In the genomic region with DNA sequence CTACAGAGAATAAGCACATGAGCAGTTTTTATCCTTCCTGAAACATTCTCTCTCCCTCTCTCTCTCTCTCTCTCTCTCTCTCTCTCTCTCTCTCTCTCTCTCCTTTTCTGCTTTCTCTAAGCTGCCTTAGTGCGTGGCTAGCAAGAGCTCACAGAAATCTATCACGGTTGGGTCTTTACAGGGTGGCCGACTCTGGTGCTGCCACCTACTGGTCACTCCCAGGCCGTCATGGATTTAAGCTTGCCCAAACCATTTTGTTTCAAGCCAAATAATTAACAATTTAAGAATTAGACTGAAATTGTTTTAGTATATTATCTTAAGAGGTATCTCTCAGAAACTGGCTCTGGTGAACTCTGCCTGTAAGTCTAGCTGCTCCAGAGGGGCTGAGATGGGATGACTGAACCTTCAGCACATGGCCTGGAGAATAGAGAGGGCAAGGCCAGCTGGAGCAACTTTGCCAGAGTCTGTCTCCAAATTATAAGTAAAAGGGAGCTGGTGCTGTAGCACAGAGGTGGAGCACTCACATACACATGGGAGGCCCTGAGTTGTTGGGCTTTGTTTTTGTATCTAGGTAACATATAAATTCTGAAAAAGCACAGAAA, we compare ENCODE assay signal across 8 mouse cellular contexts. TPM values are rescaled to one million over a fixed set of nuclear protein-coding genes. Genes with fewer than 3 reads are reported as not detected.
A peak's percentile ranks its signal among the peaks of the same experiment; 100 is the strongest.
DNase-seq lines count a peak whose midpoint lies in the region; ATAC-seq and TF ChIP-seq lines count a peak whose summit lies in the region.

No protein-coding gene starts in this region.

- peak; percentile 83 for ATAC-seq in Patski
- peak; percentile 71; the same call in 1 of the 2 replicates for ATAC-seq in kidney, embryonic 14.5 days (ENCODE audit: low FRiP score, low TSS enrichment)
- no peak for ATAC-seq in liver, postnatal 0 days
- ATAC-seq in neural tube, embryonic 14.5 days (ENCODE audit: low read depth): peak; percentile 91

- H3K79me2 ChIP-seq in C2C12 (ENCODE audit: control insufficient read depth, insufficient read depth): no peaks in the 10 kb centered on the region

- H3ac ChIP-seq in C2C12 (ENCODE audit: control insufficient read depth, insufficient read length, low read depth): no peak overlapping the region

- CTCF ChIA-PET in Patski (lab: Charles Lee): interaction anchor here (0.6 to 1.9 kb wide), 17 partner anchors 9 to 156 kb away, joined by 3 to 12 read pairs (median 3); a partner anchor contains a TSS

- no peak overlapping the region for H3K9ac ChIP-seq in kidney, embryonic 14.5 days (ENCODE audit: low read depth, low read length)
- H3K9ac ChIP-seq in liver, postnatal 0 days (replicated peaks): no peak overlapping the region
- no peak overlapping the region for H3K9ac ChIP-seq in neural tube, embryonic 14.5 days (replicated peaks; ENCODE audit: low read depth, low read length)

- H3K4me2 ChIP-seq in kidney, embryonic 14.5 days (replicated peaks; ENCODE audit: low read depth, low read length): no peak overlapping the region
- no peak overlapping the region for H3K4me2 ChIP-seq in liver, postnatal 0 days (ENCODE audit: low read depth, low read length)
- H3K4me2 ChIP-seq in neural tube, embryonic 14.5 days (ENCODE audit: low read depth, low read length): no peak overlapping the region

- H3K4me1 ChIP-seq in kidney, embryonic 14.5 days (ENCODE audit: control insufficient read depth, insufficient read depth, low read length): no peaks in the 10 kb centered on the region
- no peaks in the 10 kb centered on the region for H3K4me1 ChIP-seq in liver, postnatal 0 days (ENCODE audit: insufficient read depth)
- no peaks in the 10 kb centered on the region for H3K4me1 ChIP-seq in neural tube, embryonic 14.5 days (ENCODE audit: control insufficient read depth, insufficient read depth, low read length)

- 5% methylated on average over 4 of the region's 4 CpGs for WGBS in kidney, embryonic 14.5 days
- 5% methylated on average over 4 of the region's 4 CpGs for WGBS in liver, postnatal 0 days (ENCODE audit: insufficient replicate concordance)
- 4% methylated on average over 4 of the region's 4 CpGs for WGBS in neural tube, embryonic 14.5 days

- H3K9me3 ChIP-seq in kidney, embryonic 14.5 days (ENCODE audit: control insufficient read depth, low read length): no peaks in the 10 kb centered on the region
- H3K9me3 ChIP-seq in liver, postnatal 0 days (ENCODE audit: low read length): no peaks in the 10 kb centered on the region
- H3K9me3 ChIP-seq in neural tube, embryonic 14.5 days (ENCODE audit: control insufficient read depth, low read length): no peaks in the 10 kb centered on the region

- in situ Hi-C loops in Patski (cut with MboI; ENCODE audit: low pct_unique_long_range_greater_than_20kb): loop anchor here (25.0 kb wide), 1 partner anchor 403 kb away; no protein-coding TSS in a partner anchor

- H3K4me3 ChIP-seq in C2C12 (ENCODE audit: insufficient read depth, poor library complexity, severe bottlenecking): no peak overlapping the region
- H3K4me3 ChIP-seq in kidney, embryonic 14.5 days (ENCODE audit: low read length): no peak overlapping the region
- H3K4me3 ChIP-seq in liver, postnatal 0 days (ENCODE audit: low read depth, low read length): no peak overlapping the region
- H3K4me3 ChIP-seq in neural tube, embryonic 14.5 days (ENCODE audit: low read depth, low read length): no peak overlapping the region

- no peaks in the 10 kb centered on the region for H3K79me3 ChIP-seq in C2C12 (ENCODE audit: low read depth)

- H3K36me3 ChIP-seq in C2C12 (ENCODE audit: control insufficient read depth, insufficient read depth): no peaks in the 10 kb centered on the region
- no peaks in the 10 kb centered on the region for H3K36me3 ChIP-seq in kidney, embryonic 14.5 days (ENCODE audit: control insufficient read depth, insufficient read depth, low read length)
- H3K36me3 ChIP-seq in liver, postnatal 0 days (replicated peaks; ENCODE audit: insufficient read depth, low read length): no peaks in the 10 kb centered on the region
- H3K36me3 ChIP-seq in neural tube, embryonic 14.5 days (ENCODE audit: control insufficient read depth, insufficient read depth, low read length): no peaks in the 10 kb centered on the region

- POLR2A ChIA-PET in Patski (lab: Charles Lee): no interaction called here

- no peak for DNase-seq in Patski (ENCODE audit: low read depth, low spot score)
- peak; percentile 37 to 69 for DNase-seq in cerebellum, postnatal 25 days
- peak; percentile 68 for DNase-seq in gastrocnemius, postnatal 10 days
- DNase-seq in liver, postnatal 0 days: peak; percentile 46
- DNase-seq in yolk sac, embryonic 10.5 days (ENCODE audit: low spot score): no peak

- peak; percentile 16 for TF ChIP-seq CTCF in C2C12 (IDR thresholded peaks at IDR 0.05; ENCODE audit: control insufficient read depth, insufficient read depth, insufficient read length)
- TF ChIP-seq CTCF in Patski (IDR thresholded peaks at IDR 0.05): peak; percentile 88
- TF ChIP-seq CTCF in liver, postnatal 0 days (IDR thresholded peaks at IDR 0.05; ENCODE audit: low read depth): peak; percentile 66

- H3K27me3 ChIP-seq in C2C12 (ENCODE audit: control insufficient read depth, insufficient read depth, insufficient read length) (no peaks in the 10 kb centered on the region), Patski (no peaks in the 10 kb centered on the region)
- no peaks in the 10 kb centered on the region for H3K27me3 ChIP-seq in kidney, embryonic 14.5 days (ENCODE audit: control insufficient read depth, insufficient read depth, low read length)
- no peaks in the 10 kb centered on the region for H3K27me3 ChIP-seq in liver, postnatal 0 days (ENCODE audit: insufficient read depth, low read length)
- no peaks in the 10 kb centered on the region for H3K27me3 ChIP-seq in neural tube, embryonic 14.5 days (ENCODE audit: control insufficient read depth, insufficient read depth, low read length)

- TF ChIP-seq EP300 in liver, postnatal 0 days (IDR thresholded peaks at IDR 0.05; ENCODE audit: low read depth): no peak

- no peak overlapping the region for H3K27ac ChIP-seq in kidney, embryonic 14.5 days (ENCODE audit: low read depth, low read length)
- no peak overlapping the region for H3K27ac ChIP-seq in liver, postnatal 0 days (ENCODE audit: low read depth)
- no peak overlapping the region for H3K27ac ChIP-seq in neural tube, embryonic 14.5 days (ENCODE audit: low read depth, low read length)

TF ChIP-seq in C2C12, 6 proteins besides CTCF, POLR2A, EP300 and RAD21:
- TF ChIP-seq MYOD1 (IDR thresholded peaks at IDR 0.05; ENCODE audit: control insufficient read depth, insufficient read length, low read depth) (no peak), FOSL1 (IDR thresholded peaks at IDR 0.05; ENCODE audit: insufficient read depth, low read length, poor library complexity, severe bottlenecking) (no peak), USF1 (IDR thresholded peaks at IDR 0.05; ENCODE audit: low read depth) (no peak), MYOG (IDR thresholded peaks at IDR 0.05; ENCODE audit: control insufficient read depth, extremely low read depth, insufficient read length) (no peak), MAX (IDR thresholded peaks at IDR 0.05) (no peak), CEBPB (IDR thresholded peaks at IDR 0.05; ENCODE audit: low read depth) (no peak)
TF ChIP-seq in C2C12: peak in this region for 0.

RNA-seq across cellular contexts. Expression of a gene that starts 23.7 kb away (rescaled TPM):
- 0.04 TPM for polyA plus RNA-seq in C2C12 (2012; fragmentation: generic; extraction: Trizol)
- 0.08 TPM for polyA plus RNA-seq in Patski (2021)
- total RNA-seq in gastrocnemius, postnatal 10 days (2021): 1 to 10 TPM; 3.0 to 3.1 TPM
- 1.3 TPM in 2 replicates for polyA plus RNA-seq in kidney, embryonic 14.5 days (2014; fragmentation: Nextera tagmentation; extraction: Ambion mirVana)
- polyA plus RNA-seq in liver, postnatal 0 days (2015; fragmentation: Nextera tagmentation; extraction: Ambion mirVana): not detected in 2 replicates
- polyA plus RNA-seq in neural tube, embryonic 14.5 days (2014; fragmentation: Nextera tagmentation; extraction: Ambion mirVana): 2.6 and 3.2 TPM in 2 replicates

Comparison
In these comparisons a context has a peak if more than half of its experiments do, and no peak if none do; other contexts are left out.
1. CTCF ChIP-seq: peak in every context shown above with its lines; median percentile 88 in Patski; 66 in liver, postnatal 0 days; 16 in C2C12.
2. DNase-seq: peak in cerebellum, postnatal 25 days (2 of 2), gastrocnemius, postnatal 10 days (single experiment) and liver, postnatal 0 days (single experiment); none in Patski (single experiment) and yolk sac, embryonic 10.5 days (single experiment).